Mouse (Mus musculus): Measurements from ENCODE around the gene Arhgef15.
A peak's percentile ranks its signal among the peaks of the same experiment; 100 is the strongest.
"Not testable (repeated sequence)": the region's sequence is repeated elsewhere in the genome, so short reads cannot be mapped to it uniquely, and the experiment has no call there.

Arhgef15 gene

DNA sequence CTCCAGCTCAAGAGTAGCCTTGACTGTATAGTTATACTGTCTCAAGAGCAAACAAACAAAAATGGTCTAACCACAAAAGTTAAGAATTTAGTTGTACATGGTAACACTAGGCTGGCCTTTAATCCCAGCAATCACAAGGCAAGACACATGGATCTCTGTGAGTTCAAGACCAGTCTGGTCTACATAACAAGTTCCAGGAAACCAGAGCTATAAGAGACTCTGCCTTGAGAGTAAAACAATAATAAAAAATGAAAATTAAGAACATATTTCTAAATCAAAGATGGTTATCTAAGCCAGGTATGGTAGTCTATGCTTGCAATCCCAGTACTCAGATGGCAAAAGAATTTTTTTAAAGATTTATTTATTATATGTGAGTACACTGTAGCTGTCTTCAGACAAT, 7.8 kb upstream of the Arhgef15 start:
- no peak for DNase-seq

DNA sequence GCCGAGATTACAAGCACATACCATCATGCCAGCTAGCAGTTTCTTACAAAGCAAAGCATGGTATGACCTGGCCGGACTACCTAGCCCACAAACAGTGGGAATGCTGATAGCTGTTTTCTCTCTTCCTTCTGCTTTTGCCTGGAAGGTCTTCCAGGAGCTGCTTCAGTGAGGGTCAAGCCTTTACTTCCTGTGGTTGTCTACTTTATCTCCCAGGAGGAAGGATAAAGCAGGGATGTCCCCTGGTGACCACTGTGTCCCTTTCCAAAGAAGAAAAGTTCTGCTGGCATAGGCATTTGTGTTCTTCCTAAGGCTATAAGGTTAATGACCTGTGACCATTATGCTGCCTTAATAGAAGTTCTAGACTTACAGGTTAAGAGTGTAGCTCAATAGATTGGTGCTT, 6.1 kb upstream of the Arhgef15 start:
- DNase-seq: no peak

DNA sequence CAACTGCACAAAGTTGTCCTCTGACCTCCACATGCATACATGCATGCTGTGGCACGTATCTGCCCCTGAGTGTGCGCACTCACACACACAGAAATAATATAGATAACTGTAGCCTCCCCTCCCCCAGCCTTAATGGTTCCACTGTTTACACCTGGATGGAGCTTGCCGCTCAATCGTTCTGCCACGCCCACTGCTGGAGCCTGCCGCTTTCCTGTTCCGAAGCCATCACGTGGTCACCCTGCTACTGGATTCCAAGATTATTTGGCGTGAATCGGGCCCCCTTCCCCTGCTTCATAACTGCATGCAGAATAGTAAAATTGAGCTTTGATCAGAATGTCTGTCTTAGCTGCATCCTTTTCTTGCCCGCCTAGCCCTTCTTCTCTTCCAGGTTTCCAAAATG, 4.9 kb upstream of the Arhgef15 start:
- not testable (repeated sequence) for DNase-seq

DNA sequence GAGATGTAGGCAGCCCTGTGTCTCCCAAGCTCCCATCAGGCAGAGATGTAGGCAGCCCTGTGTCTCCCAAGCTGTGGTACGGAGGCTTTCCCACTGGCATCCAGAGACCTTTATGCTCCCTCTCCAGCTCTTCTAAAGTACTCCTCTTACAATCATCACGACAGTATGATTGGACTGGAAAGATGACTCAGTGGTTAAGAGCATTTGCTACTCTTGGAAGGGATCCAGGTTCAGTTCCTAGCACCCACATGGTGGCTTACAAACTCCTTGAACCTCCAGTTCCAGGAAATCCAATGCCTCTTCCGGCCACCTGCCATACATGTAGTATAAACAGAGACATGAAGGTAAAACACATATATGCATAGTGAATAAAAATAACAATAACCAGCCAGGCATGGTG, 4.3 kb upstream of the Arhgef15 start:
- no peak for DNase-seq

DNA sequence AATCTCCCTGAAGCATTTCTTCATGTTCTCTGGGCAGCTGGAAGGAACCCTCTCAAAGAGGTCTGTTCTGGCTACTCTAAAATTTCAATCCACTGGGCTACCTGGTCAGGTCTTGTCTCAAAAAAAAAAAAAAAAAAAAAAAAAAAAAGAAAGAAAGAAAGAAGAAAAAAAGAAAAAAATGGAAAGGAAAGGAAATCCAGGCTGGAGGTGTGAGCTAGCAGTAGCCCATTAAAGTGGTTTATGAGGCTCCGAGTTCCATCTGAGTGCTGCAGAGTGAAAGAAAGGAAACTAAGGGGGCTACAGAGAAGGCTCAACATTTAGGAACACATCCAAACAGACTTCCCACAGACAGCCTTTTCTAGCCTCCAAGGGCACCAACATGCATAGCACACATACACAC, 691 bp upstream of the Arhgef15 start:
- DNase-seq: no peak

DNA sequence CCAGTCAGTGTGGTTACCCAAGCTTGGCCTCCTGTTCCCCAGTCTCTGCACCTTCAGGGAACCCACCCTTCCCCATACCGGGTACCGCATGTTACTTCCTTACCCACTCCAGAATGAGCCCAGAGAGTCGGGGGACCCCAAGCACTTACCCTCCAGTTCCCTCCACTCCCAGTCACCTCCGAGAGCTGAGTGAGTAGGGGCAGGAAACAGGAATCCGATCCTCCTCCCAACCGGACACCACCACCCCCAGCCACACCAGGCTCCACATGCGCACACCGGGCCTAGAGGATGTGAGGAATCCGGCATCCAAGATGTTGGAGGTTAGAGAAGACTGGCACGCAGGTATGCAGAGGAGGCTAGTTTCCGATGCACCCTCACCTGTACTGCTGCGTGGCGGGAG, 583 bp downstream of the Arhgef15 start:
- DNase-seq: no peak

DNA sequence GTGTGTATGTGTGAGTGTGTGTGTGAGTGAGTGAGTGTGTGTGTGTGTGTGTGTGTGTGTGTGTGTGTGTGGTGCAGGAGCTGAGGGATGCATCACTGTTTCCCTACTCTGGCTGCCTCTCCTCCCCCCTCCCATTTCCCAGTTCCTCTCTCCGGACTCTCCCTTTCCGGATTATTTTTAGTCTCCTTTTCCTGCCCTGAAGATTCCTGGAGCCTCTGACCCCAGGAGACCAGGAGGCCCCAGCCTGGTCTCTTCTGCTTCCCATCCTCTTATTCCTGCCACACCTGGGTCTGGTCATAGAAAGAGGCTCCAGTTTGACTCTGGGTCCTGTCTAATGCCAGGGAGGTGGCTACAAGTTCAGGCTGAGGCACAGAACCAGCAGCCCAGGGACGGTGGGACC, 1.2 kb downstream of the Arhgef15 start:
- DNase-seq: no peak

DNA sequence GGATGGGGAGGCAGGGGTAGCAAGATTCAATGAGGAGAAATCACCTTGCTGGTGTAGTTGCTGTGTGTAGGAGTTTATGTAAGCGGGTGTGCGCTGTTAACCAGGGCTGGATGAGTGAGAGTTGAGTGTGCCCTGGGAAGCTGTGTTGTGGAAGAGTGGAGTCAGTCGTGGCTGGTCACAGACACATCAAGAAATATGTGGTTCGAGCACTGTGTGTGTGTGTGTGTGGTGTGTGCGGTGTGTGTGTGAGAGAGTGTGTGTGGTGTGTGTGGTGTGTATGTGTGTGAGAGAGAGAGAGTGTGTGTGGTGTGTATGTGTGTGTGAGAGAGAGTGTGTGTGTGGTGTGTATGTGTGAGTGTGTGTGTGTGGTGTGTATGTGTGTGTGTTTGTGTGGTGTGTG, 1.8 kb downstream of the Arhgef15 start:
- no peak for DNase-seq

DNA sequence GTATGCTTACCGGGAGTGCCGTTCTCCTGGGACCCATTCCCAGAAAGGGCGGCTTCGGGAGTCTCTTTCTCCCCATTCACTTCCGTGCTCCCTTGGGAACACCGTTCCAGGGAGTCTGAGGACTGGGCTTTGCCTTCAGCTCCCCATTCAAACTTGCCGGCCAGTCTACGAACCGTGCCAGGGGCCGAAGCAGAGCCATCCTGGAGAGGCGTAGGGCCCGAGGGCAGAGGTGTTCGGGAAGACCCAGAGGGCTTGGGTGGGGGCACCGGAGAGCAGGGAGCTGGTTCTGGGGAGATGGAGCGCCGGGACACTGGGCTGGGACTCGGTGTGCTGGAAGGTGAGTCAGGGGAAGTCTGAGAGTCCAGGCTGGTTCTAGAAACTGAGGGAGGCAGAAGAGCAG, 2.9 kb downstream of the Arhgef15 start:
- DNase-seq: no peak

DNA sequence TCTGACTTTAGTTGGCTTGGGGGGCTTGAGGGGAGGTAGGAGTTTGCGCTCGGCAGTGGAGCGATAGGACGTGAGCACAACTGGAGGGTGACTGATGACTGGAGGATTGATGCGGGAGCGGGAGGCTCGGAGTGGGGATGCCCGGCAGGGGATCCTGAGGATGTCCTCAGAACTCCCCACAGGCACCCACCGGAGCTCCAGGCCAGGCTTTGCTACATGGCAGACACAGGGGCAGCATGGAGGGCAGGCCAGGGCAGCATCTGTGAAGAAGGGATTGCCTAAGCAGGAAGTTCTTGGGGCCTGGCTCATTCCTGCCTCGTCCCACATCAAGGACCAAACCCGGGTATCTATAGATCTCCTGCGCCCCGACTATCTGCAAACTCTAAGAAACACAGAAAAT, 3.4 kb downstream of the Arhgef15 start:
- no peak for DNase-seq

DNA sequence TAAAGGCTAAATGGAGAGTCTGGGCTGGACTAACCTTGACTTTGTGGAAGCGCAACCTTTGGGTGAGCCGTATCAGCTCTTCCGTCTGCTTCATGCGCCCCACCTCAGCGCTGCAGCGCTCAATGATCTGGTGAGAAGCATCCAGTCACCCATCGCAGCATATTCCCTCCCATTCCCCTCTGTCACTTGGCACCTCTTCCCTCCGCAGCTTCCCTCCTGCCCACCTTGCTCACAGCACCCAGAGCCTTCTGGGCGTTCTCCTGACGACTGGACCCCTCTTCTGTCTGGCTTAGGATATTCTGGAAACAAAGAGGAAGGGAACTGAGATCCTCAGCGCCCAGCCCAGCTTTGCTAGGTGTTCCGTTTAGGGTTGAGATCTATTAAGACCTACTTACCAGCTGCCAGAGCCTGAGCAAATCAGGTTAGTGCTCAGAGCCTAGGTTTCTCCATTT, 9.7 kb downstream of the Arhgef15 start:
- no peak for DNase-seq

DNA sequence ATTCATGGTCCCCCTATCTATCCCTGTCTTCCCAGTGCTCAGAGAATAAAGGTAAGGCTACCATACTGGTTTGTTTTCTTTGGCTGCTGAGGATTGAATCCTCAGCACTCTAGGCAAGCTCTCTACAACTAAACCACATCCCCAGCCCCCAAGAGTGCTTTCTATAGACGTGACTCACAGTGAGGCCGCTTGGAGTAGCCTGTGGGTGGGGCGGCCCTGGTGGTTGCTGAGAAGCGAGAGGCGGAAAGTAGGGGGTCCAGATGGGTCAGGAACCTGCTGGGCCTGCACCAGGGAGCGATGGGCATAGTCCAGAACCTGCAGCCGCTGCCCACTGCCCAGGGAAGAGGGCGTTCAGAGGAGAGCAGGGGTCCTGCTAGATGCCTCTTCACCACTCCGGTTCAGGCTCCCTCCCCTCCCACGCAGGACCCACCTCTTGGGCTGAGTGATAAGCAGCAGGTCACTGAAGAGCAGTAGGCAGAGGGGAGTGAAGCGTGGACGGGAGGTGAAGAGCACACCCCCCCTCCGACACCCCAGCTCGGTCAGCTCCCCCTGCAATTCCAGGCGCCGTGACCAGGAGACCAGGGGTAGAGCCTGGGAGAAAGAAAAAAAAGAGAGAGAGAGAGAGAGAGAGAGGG, 10.4 kb downstream of the Arhgef15 start:
- no peak for DNase-seq

DNA sequence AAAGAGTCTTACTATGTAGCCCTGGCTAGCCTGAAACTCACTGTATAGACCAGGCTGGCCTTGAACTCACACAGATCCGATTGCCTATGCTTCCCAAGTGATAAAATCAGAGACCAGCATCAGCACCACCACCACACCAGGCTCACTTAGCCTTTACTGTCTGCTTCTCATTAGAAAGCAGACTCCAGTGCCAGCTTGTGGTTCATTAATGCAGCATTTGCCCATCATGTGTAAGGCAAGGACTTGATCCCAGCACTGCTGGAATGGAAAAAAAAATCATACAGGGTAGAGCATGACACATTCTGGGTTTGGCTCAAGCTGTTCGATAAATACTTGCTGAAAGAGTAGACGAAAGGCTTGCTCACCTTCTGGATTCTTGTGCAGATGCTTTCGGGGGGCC, 11.3 kb downstream of the Arhgef15 start:
- no peak for DNase-seq

DNA sequence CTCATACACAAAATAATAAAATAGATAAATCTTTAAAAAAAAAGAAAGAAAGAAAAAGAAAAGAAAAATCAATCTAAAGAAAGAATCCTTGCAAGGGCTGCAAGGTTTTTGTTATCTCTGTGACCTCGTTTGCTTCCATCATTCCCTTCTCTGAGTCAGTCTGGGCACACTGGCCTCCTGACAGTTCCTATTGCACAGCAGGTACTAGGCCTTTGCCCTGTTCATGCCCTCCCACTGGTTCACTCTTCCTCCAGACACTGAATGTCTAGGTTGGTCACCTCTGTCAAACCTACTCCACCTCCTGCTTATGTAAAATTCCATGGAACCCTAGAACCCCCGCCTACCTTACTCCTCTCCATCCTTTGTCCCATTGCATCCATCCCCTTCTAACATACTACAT, 12.0 kb downstream of the Arhgef15 start:
- no peak for DNase-seq

DNA sequence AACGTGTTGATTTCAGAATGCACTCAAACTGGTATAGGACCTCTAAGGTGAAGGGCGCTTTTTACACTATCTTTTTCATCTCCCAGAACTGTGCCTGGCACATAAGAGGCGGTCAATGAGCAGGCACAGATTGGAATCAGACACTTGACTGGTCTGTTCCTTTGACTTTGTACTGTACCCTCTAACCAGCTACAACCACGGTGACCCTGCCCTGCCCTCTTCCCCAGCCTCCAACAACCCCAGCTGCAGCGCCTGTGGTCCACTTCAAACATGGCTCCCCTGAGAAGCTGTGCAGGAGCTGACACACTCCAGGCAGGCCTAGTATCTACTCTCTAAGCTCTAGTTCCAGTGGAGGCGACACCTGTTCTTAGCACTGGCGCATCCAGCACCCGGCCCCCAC, 14.5 kb downstream of the Arhgef15 start:
- DNase-seq: no peak

DNA sequence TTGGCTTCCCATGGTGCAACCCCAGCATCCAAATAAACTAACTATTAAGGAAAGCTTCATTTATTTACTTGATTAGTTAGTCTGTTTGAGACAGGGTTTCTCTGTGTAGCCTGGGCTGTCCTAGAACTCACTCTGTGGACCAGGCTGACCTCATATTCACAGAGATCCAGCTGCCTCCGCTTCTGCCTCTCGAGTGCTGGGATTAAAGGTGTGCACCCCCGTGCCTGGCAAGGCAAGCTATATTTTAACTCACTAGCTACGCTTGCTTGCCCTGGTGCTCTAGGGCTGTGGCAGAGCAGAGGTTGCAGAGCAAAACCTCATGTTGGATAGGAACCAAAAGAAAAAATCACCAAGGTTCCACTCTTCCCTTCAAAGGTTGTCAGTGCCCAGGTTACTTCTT, 16.8 kb downstream of the Arhgef15 start:
- no peak for DNase-seq

DNA sequence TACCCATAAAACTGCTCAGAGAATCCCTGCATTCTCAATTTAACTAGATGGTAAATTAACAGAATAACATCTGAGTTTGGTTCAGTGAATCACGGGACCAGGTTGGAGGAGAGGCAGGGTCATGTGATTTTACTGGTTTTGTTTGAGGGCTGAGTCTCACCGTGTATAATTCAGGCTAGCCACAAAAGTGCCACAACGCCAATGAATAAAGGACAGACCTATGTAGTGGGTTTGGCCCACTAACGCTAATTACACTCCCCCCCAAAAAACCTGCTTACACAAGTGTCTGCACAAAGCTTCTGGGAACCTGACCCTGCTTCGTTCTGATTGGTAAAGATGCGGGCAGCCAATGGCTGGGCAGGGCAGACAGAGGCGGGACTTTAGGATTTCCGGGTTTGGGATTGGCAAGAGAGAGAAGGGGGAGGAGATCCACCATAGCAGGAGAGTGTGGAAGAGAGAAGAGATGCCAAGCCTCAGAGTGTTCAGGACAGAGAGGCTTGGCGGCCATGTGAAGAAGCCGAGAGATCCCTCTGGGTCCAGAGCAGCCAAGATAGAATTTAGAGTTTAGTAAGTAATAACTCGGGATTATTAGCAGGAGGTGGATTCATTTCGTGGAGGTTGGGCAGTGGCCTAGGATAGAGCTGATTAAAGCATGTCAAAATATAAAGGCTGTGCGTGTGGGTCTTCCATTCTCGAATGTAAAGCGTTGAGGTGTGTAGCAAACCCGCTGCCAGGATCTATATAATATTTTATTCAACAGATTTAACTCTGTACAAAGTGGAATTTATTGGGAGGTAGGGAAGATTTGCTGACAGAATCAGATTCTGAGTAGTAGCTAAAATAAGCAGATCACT, 17.6 kb downstream of the Arhgef15 start:
- peak; percentile 83 for DNase-seq

DNA sequence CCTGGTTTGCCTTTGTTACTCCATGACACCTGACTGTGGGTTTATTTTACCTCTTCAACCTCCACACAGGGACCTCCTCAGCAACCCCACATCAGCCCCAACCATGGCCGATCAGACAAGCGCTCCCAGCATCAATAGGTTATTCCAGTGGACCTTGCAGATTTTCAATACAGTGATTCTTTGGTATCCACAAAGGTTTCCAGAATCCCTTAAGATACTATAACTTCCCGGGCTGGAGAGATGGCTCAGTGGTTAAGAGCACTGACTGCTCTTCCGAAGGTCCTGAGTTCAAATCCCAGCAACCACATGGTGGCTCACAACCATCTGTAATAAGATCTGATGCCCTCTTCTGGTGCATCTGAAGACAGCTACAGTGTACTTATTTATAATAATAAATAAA, 20.3 kb downstream of the Arhgef15 start:
- DNase-seq: not testable (repeated sequence)

DNA sequence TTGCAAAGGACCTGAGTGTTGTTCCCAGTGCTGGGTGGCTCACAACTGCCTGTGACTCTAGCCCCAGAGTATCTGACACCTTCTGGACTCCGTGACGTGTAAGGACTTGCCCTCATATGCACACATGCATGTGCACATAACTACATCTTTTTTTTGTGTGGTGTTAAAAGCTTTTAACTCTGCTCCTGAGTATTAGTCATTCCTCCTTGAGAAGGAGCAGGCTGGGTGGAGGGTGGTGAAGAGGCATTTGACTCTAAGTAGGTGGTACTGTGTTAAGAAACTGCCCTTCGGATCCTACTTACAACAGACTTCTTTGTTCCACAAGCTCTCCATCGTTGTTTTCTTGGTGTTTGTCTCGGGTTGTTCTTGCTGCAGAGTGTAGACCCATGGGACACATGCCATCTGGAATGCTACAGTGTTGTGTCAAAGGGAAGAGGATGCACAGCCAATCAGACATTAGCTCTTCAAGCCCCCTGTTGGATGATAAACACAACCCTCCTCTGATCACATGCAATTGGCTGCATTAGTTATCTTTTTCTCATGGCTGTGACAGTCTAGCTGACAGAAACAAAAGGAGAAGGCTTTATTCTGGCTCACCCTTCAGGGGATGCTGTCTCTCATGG, 23.3 kb downstream of the Arhgef15 start:
- no peak for DNase-seq

DNA sequence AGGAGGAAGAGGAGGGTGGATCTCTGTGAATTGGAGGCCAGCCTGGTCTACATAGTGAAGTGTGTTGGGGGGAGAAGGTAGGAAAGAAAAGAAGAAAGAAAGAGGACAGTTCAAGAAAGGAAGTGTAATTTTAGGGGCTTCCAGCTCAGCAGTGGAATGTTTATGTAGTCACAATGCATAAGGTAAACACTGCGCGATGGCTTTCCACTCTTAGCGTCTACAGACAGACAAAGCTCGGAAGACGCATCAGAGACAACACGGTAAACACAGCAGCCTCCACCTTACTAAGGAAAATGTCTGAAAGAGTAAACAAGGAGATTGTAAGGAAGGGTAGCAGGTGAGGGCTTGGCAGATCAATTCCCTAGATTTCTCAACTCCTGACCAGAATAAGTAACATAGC, 27.3 kb downstream of the Arhgef15 start:
- DNase-seq: no peak

DNA sequence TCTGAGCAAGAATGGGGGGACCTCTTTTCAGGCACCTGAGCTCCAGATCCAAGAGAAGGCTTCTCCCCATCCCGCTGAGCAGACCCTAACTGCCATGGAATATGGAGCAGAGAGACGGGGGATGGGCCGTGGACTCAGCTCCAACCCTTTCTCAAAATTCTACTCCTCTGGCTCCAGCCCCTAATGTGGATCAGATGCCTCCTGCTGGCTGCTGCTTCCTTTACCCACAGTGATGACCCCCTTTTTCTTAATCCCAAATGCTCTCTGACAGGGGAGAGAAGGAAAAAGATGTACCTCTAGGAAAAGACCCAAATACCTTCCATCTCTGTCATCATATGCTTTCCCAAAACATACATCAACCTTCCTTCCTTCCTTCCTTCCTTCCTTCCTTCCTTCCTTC, 30.3 kb downstream of the Arhgef15 start, which contains the start of gene Odf4:
Gene Odf4 (minus strand): TSS at position 101 of the 400 bp plus-strand sequence.
- no peak for DNase-seq

DNA sequence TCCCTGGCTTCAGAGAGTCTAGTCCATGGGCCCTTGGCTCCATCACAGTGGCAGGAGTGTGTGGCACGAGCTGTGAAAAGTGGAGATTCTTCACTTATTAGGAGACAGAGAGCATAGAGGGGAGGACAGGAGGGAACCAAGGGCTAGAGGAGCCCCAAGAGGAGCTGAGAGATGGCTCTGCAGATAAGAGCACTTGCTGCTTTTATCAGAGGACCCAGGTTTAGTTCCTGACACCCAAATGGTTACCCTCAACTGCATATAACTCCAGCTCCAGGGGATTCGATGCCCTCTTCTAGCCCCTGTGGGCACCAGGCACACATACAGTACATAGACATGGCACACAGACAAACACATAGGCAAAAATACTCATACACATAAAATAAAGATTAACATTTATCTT, 32.5 kb downstream of the Arhgef15 start:
- no peak for DNase-seq

DNA sequence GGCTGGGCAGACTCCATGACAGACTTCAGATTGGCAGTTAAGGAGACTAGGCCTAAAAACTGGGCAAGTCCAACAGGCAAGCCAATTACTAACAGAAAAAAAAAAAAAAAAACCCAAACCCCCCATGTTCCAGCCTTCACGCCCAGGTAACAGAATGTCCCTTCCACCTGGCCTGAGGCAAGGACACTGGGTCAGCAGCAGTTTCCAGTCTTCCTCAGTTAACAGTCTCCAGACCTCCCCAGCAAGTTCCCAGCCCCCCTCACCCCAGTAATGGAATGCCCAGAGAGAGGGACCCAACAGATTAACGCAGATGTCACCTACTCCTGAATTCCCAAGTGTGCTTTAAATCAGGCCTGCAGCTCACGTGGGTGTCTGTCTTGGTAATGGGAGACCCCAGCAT, 34.1 kb downstream of the Arhgef15 start:
- no peak for DNase-seq

DNA sequence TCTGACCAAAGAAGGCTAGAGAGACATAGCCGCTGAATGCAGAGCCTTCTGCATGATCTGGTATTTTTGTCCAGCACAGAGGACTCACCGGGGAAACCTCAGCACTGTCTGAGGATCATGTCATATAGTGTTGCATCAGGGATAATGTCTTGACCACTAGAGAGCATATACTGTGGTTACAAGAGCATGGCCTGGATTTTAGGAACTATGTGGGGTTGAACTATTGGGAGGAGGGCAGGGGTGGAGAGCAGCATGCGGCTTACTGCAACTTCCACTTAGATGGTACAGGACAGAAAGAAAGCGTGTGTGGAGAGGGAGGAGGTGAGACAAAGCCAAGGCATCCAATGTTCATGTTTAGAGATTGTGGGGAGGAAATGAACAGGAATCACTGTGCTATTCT, 42.7 kb downstream of the Arhgef15 start:
- DNase-seq: no peak

Measured in thymus, postnatal 25 days (tissue).